Mouse (Mus musculus) WW6 (cell line): Measurements from ENCODE around the gene Cyp1b1.

Experiments used
- DNase-seq: peaks from one replicate; pipeline ENCODE4 v3.0.0-alpha.2; 2013; ENCODE audit warnings: low read depth, low spot score

The Cyp1b1 gene

GRCm38 (mm10) chr17:79713643-79714367, 1.1 kb downstream of the Cyp1b1 start:
- no peak for DNase-seq

- no peak for DNase-seq
Measured at GRCm38 (mm10) chr17:79713276-79713642, 1.6 kb downstream of the Cyp1b1 start.

- DNase-seq, result no peak
Measured at GRCm38 (mm10) chr17:79712536-79712935, 2.3 kb downstream of the Cyp1b1 start.

- DNase-seq, result no peak
Measured at GRCm38 (mm10) chr17:79711944-79712343, 2.9 kb downstream of the Cyp1b1 start.

- no peak for DNase-seq
Measured at GRCm38 (mm10) chr17:79710246-79710842, 4.5 kb downstream of the Cyp1b1 start.

GRCm38 (mm10) chr17:79709718-79710117, 5.1 kb downstream of the Cyp1b1 start:
- no peak for DNase-seq

- DNase-seq, result no peak
Measured at GRCm38 (mm10) chr17:79708168-79708567, 6.7 kb downstream of the Cyp1b1 start.

- DNase-seq, result no peak
Measured at GRCm38 (mm10) chr17:79705671-79706455, 9.0 kb downstream of the Cyp1b1 start.

GRCm38 (mm10) chr17:79700871-79701270, 14.0 kb downstream of the Cyp1b1 start:
- no peak for DNase-seq

GRCm38 (mm10) chr17:79699197-79699596, 15.7 kb downstream of the Cyp1b1 start:
- DNase-seq, result no peak

- DNase-seq, result no peak
Measured at GRCm38 (mm10) chr17:79695541-79695940, 19.3 kb downstream of the Cyp1b1 start.

GRCm38 (mm10) chr17:79695106-79695505, 19.8 kb downstream of the Cyp1b1 start:
- no peak for DNase-seq

- DNase-seq, result no peak
Measured at GRCm38 (mm10) chr17:79670837-79671236, 44.0 kb downstream of the Cyp1b1 start.

- no peak for DNase-seq
Measured at GRCm38 (mm10) chr17:79664106-79664417, 50.8 kb downstream of the Cyp1b1 start.

- DNase-seq, result peak; percentile 9
Measured at GRCm38 (mm10) chr17:79663393-79664105, 51.3 kb downstream of the Cyp1b1 start.

GRCm38 (mm10) chr17:79661848-79662247, 53.0 kb downstream of the Cyp1b1 start:
- DNase-seq, result no peak

GRCm38 (mm10) chr17:79661387-79661786, 53.5 kb downstream of the Cyp1b1 start:
- peak; percentile 20 for DNase-seq

GRCm38 (mm10) chr17:79658863-79659262, 56.0 kb downstream of the Cyp1b1 start:
- DNase-seq, result no peak

- DNase-seq, result no peak
Measured at GRCm38 (mm10) chr17:79658452-79658851, 56.4 kb downstream of the Cyp1b1 start.

GRCm38 (mm10) chr17:79657785-79658184, 57.1 kb downstream of the Cyp1b1 start:
- DNase-seq, result no peak

- DNase-seq, result peak; percentile 18
Measured at GRCm38 (mm10) chr17:79654187-79654586, 60.7 kb downstream of the Cyp1b1 start.

- no peak for DNase-seq
Measured at GRCm38 (mm10) chr17:79653171-79653570, 61.7 kb downstream of the Cyp1b1 start.
